ENCODE assay signal across 9 mouse cellular contexts in the genomic region with DNA sequence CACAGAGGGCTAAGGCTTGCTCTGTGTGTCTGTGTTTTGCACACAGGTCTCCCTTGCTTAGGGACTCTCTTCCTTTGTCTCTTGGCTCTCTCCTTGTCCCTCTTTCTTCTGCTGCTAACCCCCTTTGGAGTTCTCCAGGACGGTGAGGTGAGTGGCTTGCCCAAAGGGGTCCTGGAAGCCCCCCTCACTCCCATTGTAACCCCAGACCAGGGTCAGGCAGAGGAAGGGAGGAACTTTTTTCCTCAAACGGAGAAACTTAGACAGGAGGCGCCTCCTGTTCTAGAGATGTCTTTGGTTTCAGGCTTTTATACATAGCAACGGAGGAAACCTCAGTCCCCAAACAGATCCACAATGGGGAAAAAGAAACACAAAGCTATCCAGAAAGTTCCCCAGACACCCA.
DNase-seq lines count a peak whose midpoint lies in the region; ATAC-seq and TF ChIP-seq lines count a peak whose summit lies in the region.
"Had no signal": no experiment of that assay in that cellular context is flagged by ENCODE, and none has a peak within 500 bp of the region (broad histone marks: within the 10 kb centered on the region; RNA-seq: fewer than 3 reads in every experiment).

No protein-coding gene starts in this region.

- DNase-seq in lung, postnatal 36 days: no peak
- DNase-seq in stomach, postnatal 0 days (ENCODE audit: low spot score): no peak
- DNase-seq in thymus, postnatal 25 days: no peak
- no peak for DNase-seq in lung, postnatal 10 days
- no peak for DNase-seq in thymus, postnatal 4 days

- H3K4me2 ChIP-seq in lung, embryonic 15.5 days: peak overlapping the region; percentile 30
- H3K4me2 ChIP-seq in hindbrain, embryonic 12.5 days (replicated peaks): peak overlapping the region; percentile 35
- peak overlapping the region; percentile 36 for H3K4me2 ChIP-seq in limb, embryonic 15.5 days
- peak overlapping the region; percentile 62 for H3K4me2 ChIP-seq in stomach, postnatal 0 days (replicated peaks; ENCODE audit: low read depth)

- no peaks in the 10 kb centered on the region for H3K4me1 ChIP-seq in lung, embryonic 15.5 days
- peaks cover 10% of the 10 kb centered on the region; the same call in 1 of the 2 replicates for H3K4me1 ChIP-seq in hindbrain, embryonic 12.5 days
- H3K4me1 ChIP-seq in limb, embryonic 15.5 days: peaks cover 22% of the 10 kb centered on the region
- no peaks in the 10 kb centered on the region for H3K4me1 ChIP-seq in stomach, postnatal 0 days (replicated peaks; ENCODE audit: control insufficient read depth, insufficient read depth)

- H3K27me3 ChIP-seq in lung, embryonic 15.5 days: no peaks in the 10 kb centered on the region; the same call in 1 of the 2 replicates
- no peaks in the 10 kb centered on the region for H3K27me3 ChIP-seq in hindbrain, embryonic 12.5 days
- no peaks in the 10 kb centered on the region for H3K27me3 ChIP-seq in limb, embryonic 15.5 days
- H3K27me3 ChIP-seq in stomach, postnatal 0 days (ENCODE audit: control insufficient read depth, insufficient read depth, low read length): no peaks in the 10 kb centered on the region
- H3K27me3 ChIP-seq: CH12.LX had no signal

- 65% methylated on average over 4 of the region's 4 CpGs for WGBS in lung, embryonic 15.5 days
- 52% methylated on average over 4 of the region's 4 CpGs for WGBS in hindbrain, embryonic 12.5 days
- 57% methylated on average over 4 of the region's 4 CpGs for WGBS in limb, embryonic 15.5 days
- 58% methylated on average over 4 of the region's 4 CpGs for WGBS in stomach, postnatal 0 days

- no peak for ATAC-seq in lung, embryonic 15.5 days (ENCODE audit: borderline replicate concordance, extremely low read depth, low FRiP score, low TSS enrichment)
- peak; percentile 44; the same call in 1 of the 2 replicates for ATAC-seq in hindbrain, embryonic 12.5 days (ENCODE audit: low FRiP score)
- ATAC-seq in limb, embryonic 15.5 days (ENCODE audit: insufficient number of reproducible peaks, low FRiP score, low TSS enrichment, low read depth): no peak
- ATAC-seq in stomach, postnatal 0 days (ENCODE audit: low FRiP score, low TSS enrichment): no peak

- TF ChIP-seq EP300 in stomach, postnatal 0 days (optimal IDR thresholded peaks at IDR 0.05): no peak

- no peaks in the 10 kb centered on the region for H3K36me3 ChIP-seq in lung, embryonic 15.5 days
- no peaks in the 10 kb centered on the region for H3K36me3 ChIP-seq in hindbrain, embryonic 12.5 days
- H3K36me3 ChIP-seq in limb, embryonic 15.5 days: no peaks in the 10 kb centered on the region
- no peaks in the 10 kb centered on the region for H3K36me3 ChIP-seq in stomach, postnatal 0 days (ENCODE audit: control insufficient read depth, insufficient read depth, low read length)

- no peaks in the 10 kb centered on the region for H3K9me3 ChIP-seq in lung, embryonic 15.5 days
- no peaks in the 10 kb centered on the region for H3K9me3 ChIP-seq in hindbrain, embryonic 12.5 days (replicated peaks)
- H3K9me3 ChIP-seq in limb, embryonic 15.5 days: no peaks in the 10 kb centered on the region
- no peaks in the 10 kb centered on the region for H3K9me3 ChIP-seq in stomach, postnatal 0 days (ENCODE audit: control insufficient read depth, low read length)

- H3K27ac ChIP-seq in lung, embryonic 15.5 days: no peak overlapping the region
- peak overlapping the region; percentile 83; the same call in 1 of the 2 replicates for H3K27ac ChIP-seq in hindbrain, embryonic 12.5 days
- H3K27ac ChIP-seq in limb, embryonic 15.5 days: peak overlapping the region; percentile 75
- peak overlapping the region; percentile 89 for H3K27ac ChIP-seq in stomach, postnatal 0 days (replicated peaks)

- no peak overlapping the region for H3K4me3 ChIP-seq in lung, embryonic 15.5 days
- no peak overlapping the region for H3K4me3 ChIP-seq in hindbrain, embryonic 12.5 days
- H3K4me3 ChIP-seq in limb, embryonic 15.5 days: 0 out of 2 replicates have a peak overlapping the region, but pooled peaks have one; percentile 15
- peak overlapping the region; percentile 29 for H3K4me3 ChIP-seq in stomach, postnatal 0 days (ENCODE audit: low read depth, low read length)

- H3K9ac ChIP-seq in lung, embryonic 15.5 days: no peak overlapping the region
- H3K9ac ChIP-seq in hindbrain, embryonic 12.5 days: no peak overlapping the region
- H3K9ac ChIP-seq in limb, embryonic 15.5 days: no peak overlapping the region
- peak overlapping the region; percentile 51 for H3K9ac ChIP-seq in stomach, postnatal 0 days (ENCODE audit: low read length)

- no peak for TF ChIP-seq CTCF in stomach, postnatal 0 days (IDR thresholded peaks at IDR 0.05; ENCODE audit: low read depth)

Comparison
In these comparisons a context has a peak if more than half of its experiments do, and no peak if none do; other contexts are left out.
1. H3K4me3 ChIP-seq: peak in limb, embryonic 15.5 days (single experiment) and stomach, postnatal 0 days (single experiment); none in lung, embryonic 15.5 days (single experiment) and hindbrain, embryonic 12.5 days (single experiment).
2. Peak in every context shown above with its lines, with median percentiles within 50 percentile points of each other: H3K4me2 ChIP-seq.